Mouse (Mus musculus) kidney, adult 18-20 months (tissue): ENCODE data around the gene Gm10340.
"Not testable (repeated sequence)": the region's sequence is repeated elsewhere in the genome, so short reads cannot be mapped to it uniquely, and the experiment has no call there.

ENCODE experiments used
- DNase-seq: peaks from one replicate; pipeline ENCODE4 v3.0.0; 2021

Gene Gm10340

GRCm38 (mm10) chr14:3133697-3134096, at the start of gene Gm10340:
Gm10340 (plus strand) TSS chr14:3133997.
- DNase-seq, result not testable (repeated sequence)

GRCm38 (mm10) chr14:3116051-3116450, 17.7 kb upstream of the Gm10340 start:
- peak; percentile 6 for DNase-seq

GRCm38 (mm10) chr14:3187955-3188354, 54.2 kb downstream of the Gm10340 start, which contains the start of gene Gm5795:
Gm5795 (plus strand) TSS chr14:3188255.
- not testable (repeated sequence) for DNase-seq
